Mouse (Mus musculus) stomach, postnatal 0 days (tissue): ENCODE measurements around the gene Fam151a.
"Not testable (repeated sequence)": the region's sequence is repeated elsewhere in the genome, so short reads cannot be mapped to it uniquely, and the experiment has no call there.

Experiments
- CTCF ChIP-seq: IDR thresholded peaks from 2 replicates; pipeline ENCODE4 v1.5.1; 2016; ENCODE audit warnings: antibody characterized with exemption, low read depth, mild to moderate bottlenecking, moderate library complexity
- EP300 ChIP-seq: optimal IDR thresholded peaks from 2 replicates; pipeline ENCODE3; 2016; ENCODE audit warnings: antibody characterized with exemption

GRCm38 (mm10) chr4:106790218-106790617, 56.5 kb downstream of the Fam151a start:
- peak; percentile 32 for TF ChIP-seq CTCF
- not testable (repeated sequence) for TF ChIP-seq EP300
